Mouse (Mus musculus) lung, postnatal 0 days (tissue): ENCODE data around the gene Pigr. TPM values are rescaled to one million over a fixed set of nuclear protein-coding genes. Genes with fewer than 3 reads are reported as not detected.
A peak's percentile ranks its signal among the peaks of the same experiment; 100 is the strongest.

Experiments
- ATAC-seq: fragments of 200-750 bp; cut with Nextera tagmentation; 2 replicates; pipeline ENCODE4 v1.8.0; 2017; ENCODE audit warnings: moderate library complexity
- DNase-seq: peaks from one replicate; pipeline ENCODE4 v3.0.0-alpha.2; 2016; ENCODE audit warnings: low spot score
- H3K27ac ChIP-seq: fragments of 300-500 bp; sonication (generic); 2 replicates; pipeline ENCODE4 v1.5.1; 2014; ENCODE audit warnings: antibody characterized with exemption, mild to moderate bottlenecking, low read length, mixed read lengths
- H3K27me3 ChIP-seq: fragments of 300-500 bp; sonication (generic); replicated peaks from 2 replicates; pipeline ENCODE4 v1.6.1; 2014; ENCODE audit warnings: low read length, mixed read lengths; ENCODE audit not compliant: insufficient read depth
- H3K36me3 ChIP-seq: fragments of 300-500 bp; sonication (generic); 2 replicates; pipeline ENCODE4 v1.6.1; 2014; ENCODE audit warnings: low read length, mixed read lengths; ENCODE audit not compliant: insufficient read depth
- H3K4me1 ChIP-seq: fragments of 300-500 bp; sonication (generic); 2 replicates; pipeline ENCODE4 v1.6.1; 2014; ENCODE audit warnings: antibody characterized with exemption, low read depth, low read length, mixed read lengths; ENCODE audit not compliant: insufficient read depth
- H3K4me2 ChIP-seq: fragments of 300-500 bp; sonication (generic); replicated peaks from 2 replicates; pipeline ENCODE4 v1.6.1; 2014; ENCODE audit warnings: low read depth, mild to moderate bottlenecking, low read length, moderate library complexity, mixed read lengths
- H3K4me3 ChIP-seq: fragments of 300-500 bp; sonication (generic); 2 replicates; pipeline ENCODE4 v1.5.1; 2014; ENCODE audit warnings: low read depth, low read length
- H3K9ac ChIP-seq: fragments of 300-500 bp; sonication (generic); replicated peaks from 2 replicates; pipeline ENCODE4 v1.6.1; 2014; ENCODE audit warnings: low read depth, mild to moderate bottlenecking
- H3K9me3 ChIP-seq: fragments of 300-500 bp; sonication (generic); 2 replicates; pipeline ENCODE4 v1.6.1; 2016; ENCODE audit warnings: low read length, mixed read lengths
- CTCF ChIP-seq: IDR thresholded peaks from 2 replicates; pipeline ENCODE4 v1.5.1; 2016; ENCODE audit warnings: antibody characterized with exemption, mild to moderate bottlenecking
- EP300 ChIP-seq: IDR thresholded peaks from 2 replicates; pipeline ENCODE4 v1.6.1; 2016; ENCODE audit warnings: antibody characterized with exemption, mild to moderate bottlenecking, control low read depth
- WGBS: fragments of 180-500 bp; shearing (Covaris S2); extraction: QIAGEN DNeasy Blood & Tissue Kit; methylation state at CpG from one replicate; pipeline ENCODE4 v1.1.7; 2014; 5-methylcytosine and 5-hydroxymethylcytosine counted together
- polyA plus RNA-seq: library from polyadenylated mRNA; unstranded; fragments of >200 nt; fragmentation: Nextera tagmentation; extraction: Ambion mirVana; gene quantifications from 2 replicates; pipeline ENCODE4 v1.2.1, GENCODE M21; 2015

The Pigr gene
- polyA plus RNA-seq, 1 experiment from 2014 or later = 0.08 TPM

- Histone ChIP-seq H3K4me2 (no peak overlapping the region), H3K36me3 (no peaks in the 10 kb centered on the region), H3K27me3 (no peaks in the 10 kb centered on the region), H3K27ac (no peak overlapping the region), H3K4me1 (no peaks in the 10 kb centered on the region), H3K9ac (no peak overlapping the region), H3K9me3 (no peaks in the 10 kb centered on the region), H3K4me3 (no peak overlapping the region)
- 33% methylated on average over 6 of the region's 6 CpGs for WGBS
- ATAC-seq (peak; percentile 47; the same call in 1 of the 2 replicates), DNase-seq (peak; percentile 69)
- TF ChIP-seq EP300 = peak; percentile 45; the same call in 1 of the 2 replicates
- peak; percentile 60 for TF ChIP-seq CTCF
Observed at GRCm38 (mm10) chr1:130838288-130838687, 11.8 kb downstream of the Pigr start.

DNA sequence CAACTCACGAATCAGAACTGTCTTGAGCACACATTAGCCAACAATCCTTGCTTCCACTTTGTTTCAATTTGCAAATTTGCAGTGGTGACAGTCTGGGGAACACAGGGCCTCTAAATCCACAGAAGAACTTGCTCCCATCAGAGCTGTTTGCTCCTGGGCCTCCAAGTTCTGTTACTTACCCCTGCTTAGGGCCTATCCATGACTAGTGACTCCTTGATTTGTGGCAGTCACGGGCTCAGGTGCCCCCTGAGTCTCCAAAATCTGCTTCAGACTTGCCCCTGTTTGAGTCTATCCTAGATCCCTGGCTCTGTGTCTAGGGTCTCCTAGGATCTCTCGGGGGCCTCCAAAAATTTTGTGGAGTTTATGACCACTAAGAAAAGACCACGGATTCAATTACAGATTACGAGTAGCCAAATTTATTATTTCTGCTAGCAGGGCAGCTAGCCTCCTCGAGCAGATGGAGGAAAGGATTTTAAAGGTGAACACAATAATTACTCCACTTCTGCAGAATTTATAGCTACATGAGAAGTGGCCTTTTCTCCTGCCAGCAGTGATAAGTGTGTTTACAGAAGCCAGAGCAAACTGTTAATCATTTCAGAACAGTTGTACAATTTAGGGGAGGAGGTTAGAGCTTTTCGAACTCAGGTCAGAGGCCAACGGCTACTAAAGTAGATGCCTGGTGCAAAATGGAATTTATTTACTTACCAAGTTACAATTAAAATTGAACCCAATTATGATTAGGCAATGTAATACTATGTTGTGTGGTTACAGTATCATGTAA lies 14.3 kb downstream of the Pigr start:
- ATAC-seq (no peak), DNase-seq (peak; percentile 12)
- H3K27ac ChIP-seq = no peak overlapping the region
- H3K4me3 ChIP-seq = no peak overlapping the region
- 37% methylated on average over 8 of the region's 8 CpGs for WGBS
- no peaks in the 10 kb centered on the region for H3K27me3 ChIP-seq
- H3K4me2 ChIP-seq = no peak overlapping the region
- H3K4me1 ChIP-seq = no peaks in the 10 kb centered on the region
- H3K9ac ChIP-seq = no peak overlapping the region
- no peaks in the 10 kb centered on the region for H3K36me3 ChIP-seq
- TF ChIP-seq CTCF (no peak), EP300 (no peak)
- H3K9me3 ChIP-seq = no peaks in the 10 kb centered on the region

DNA sequence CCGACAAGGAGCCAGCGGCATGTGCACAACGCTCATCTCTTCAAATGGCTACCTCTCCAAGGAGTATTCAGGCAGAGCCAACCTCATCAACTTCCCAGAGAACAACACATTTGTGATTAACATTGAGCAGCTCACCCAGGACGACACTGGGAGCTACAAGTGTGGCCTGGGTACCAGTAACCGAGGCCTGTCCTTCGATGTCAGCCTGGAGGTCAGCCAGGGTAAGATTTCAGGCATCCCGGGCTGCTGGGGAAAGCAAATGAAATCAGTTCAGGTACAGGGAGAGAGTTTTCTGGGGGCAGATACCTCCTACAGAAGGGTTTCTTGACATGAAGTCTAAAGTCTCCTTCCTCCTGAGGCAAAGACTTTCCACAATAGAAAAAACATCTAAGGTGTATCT lies 15.1 kb downstream of the Pigr start:
- 84% methylated on average over 7 of the region's 7 CpGs for whole genome bisulfite sequencing
- no peak for DNase-seq
- H3K9me3 ChIP-seq = no peaks in the 10 kb centered on the region
- H3K4me3 ChIP-seq = no peak overlapping the region
- no peak for ATAC-seq
- H3K4me2 ChIP-seq = no peak overlapping the region
- no peak overlapping the region for H3K9ac ChIP-seq
- no peaks in the 10 kb centered on the region for H3K27me3 ChIP-seq
- no peak overlapping the region for H3K27ac ChIP-seq
- TF ChIP-seq EP300 = no peak
- no peak for TF ChIP-seq CTCF
- no peaks in the 10 kb centered on the region for H3K36me3 ChIP-seq
- H3K4me1 ChIP-seq = no peaks in the 10 kb centered on the region

DNA sequence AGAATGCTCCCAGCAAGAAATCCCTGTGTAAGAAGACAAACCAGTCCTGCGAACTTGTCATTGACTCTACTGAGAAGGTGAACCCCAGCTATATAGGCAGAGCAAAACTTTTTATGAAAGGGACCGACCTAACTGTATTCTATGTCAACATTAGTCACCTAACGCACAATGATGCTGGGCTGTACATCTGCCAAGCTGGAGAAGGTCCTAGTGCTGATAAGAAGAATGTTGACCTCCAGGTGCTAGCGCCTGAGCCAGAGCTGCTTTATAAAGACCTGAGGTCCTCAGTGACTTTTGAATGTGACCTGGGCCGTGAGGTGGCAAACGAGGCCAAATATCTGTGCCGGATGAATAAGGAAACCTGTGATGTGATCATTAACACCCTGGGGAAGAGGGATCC lies 18.0 kb downstream of the Pigr start:
- DNase-seq (no peak), ATAC-seq (no peak)
- H3K4me2 ChIP-seq = no peak overlapping the region
- H3K9ac ChIP-seq = no peak overlapping the region
- WGBS = 75% methylated on average over 7 of the region's 7 CpGs
- no peaks in the 10 kb centered on the region for H3K4me1 ChIP-seq
- H3K9me3 ChIP-seq = no peaks in the 10 kb centered on the region
- H3K4me3 ChIP-seq = no peak overlapping the region
- no peaks in the 10 kb centered on the region for H3K27me3 ChIP-seq
- TF ChIP-seq EP300 (no peak), CTCF (no peak)
- no peaks in the 10 kb centered on the region for H3K36me3 ChIP-seq
- H3K27ac ChIP-seq = no peak overlapping the region

DNA sequence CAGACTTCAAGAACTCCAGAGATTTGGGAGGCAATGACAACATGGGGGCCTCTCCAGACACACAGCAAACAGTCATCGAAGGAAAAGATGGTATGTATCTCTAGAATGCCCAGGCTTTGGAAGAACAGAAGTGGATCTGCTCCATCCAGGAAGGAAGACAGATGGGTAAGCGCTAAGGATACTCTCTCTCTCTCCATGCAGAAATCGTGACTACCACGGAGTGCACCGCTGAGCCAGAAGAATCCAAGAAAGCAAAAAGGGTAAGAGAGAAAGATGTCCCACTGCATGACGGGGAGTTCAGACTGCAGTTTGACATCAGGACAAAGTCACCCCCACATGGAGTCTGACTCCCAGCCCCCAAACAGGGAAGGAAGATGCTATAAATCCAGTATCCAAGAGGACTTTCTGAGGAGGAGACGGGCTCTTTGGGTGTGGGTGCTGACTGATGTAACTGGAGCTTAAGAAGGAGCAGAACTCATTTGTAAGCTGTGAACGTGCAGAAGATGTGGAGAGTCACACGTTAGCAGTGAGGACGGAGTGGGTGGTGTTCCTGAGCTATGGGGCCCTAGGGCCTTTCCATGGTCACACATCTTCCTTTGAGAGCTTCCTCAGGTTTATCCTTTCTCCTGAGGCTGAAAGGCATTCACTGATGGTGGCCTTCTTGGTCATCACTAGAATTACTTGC lies 23.2 kb downstream of the Pigr start:
- no peaks in the 10 kb centered on the region for H3K4me1 ChIP-seq

DNA sequence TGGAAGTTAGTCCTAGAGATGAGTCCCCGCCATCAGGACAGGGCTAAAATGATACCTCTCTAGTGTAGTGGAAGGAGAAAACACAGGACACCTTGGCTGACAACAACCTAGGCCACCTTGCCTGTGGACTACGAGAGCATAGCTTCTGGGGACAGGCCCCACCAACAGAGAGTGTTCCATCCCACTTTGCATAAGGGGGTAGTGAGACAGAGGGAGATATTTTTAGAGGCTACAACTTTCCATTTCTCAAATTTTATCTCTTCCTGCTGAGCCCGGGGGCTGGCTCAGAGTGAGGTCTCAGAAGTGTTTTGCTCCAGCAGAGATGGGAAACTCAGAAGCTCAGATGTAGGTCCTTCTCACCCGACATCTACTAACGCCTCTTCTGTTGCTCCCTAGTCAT lies 23.9 kb downstream of the Pigr start:
- H3K4me2 ChIP-seq = no peak overlapping the region
- TF ChIP-seq CTCF (no peak), EP300 (no peak)
- DNase-seq (no peak), ATAC-seq (no peak)
- no peak overlapping the region for H3K4me3 ChIP-seq
- no peak overlapping the region for H3K9ac ChIP-seq
- no peaks in the 10 kb centered on the region for H3K9me3 ChIP-seq
- H3K36me3 ChIP-seq = no peaks in the 10 kb centered on the region
- 80% methylated on average over 5 of the region's 5 CpGs for WGBS
- H3K4me1 ChIP-seq = no peaks in the 10 kb centered on the region
- no peak overlapping the region for H3K27ac ChIP-seq
- no peaks in the 10 kb centered on the region for H3K27me3 ChIP-seq

More for the DNA sequence above, 23.2 kb downstream of the Pigr start:
- Histone ChIP-seq H3K4me3 (no peak overlapping the region), H3K4me2 (no peak overlapping the region), H3K36me3 (no peaks in the 10 kb centered on the region), H3K9me3 (no peaks in the 10 kb centered on the region), H3K27ac (no peak overlapping the region), H3K27me3 (no peaks in the 10 kb centered on the region), H3K9ac (no peak overlapping the region)
- ATAC-seq (no peak), DNase-seq (no peak)
- TF ChIP-seq EP300 = no peak
- no peak for TF ChIP-seq CTCF
- 86% methylated on average over 10 of the region's 10 CpGs for WGBS
